Mouse (Mus musculus): ENCODE measurements around the gene Gm13119.
"Not testable (repeated sequence)": the region's sequence is repeated elsewhere in the genome, so short reads cannot be mapped to it uniquely, and the experiment has no call there.

Gene Gm13119

GRCm38 (mm10) chr4:144357642-144358041 lies at the start of gene Gm13119:
TSS of gene Gm13119 (plus strand) at chr4:144357942.
- not testable (repeated sequence) for DNase-seq (ENCODE audit: low spot score)

- DNase-seq (ENCODE audit: low spot score) = not testable (repeated sequence)
Observed at GRCm38 (mm10) chr4:144312666-144313460, 44.9 kb upstream of the Gm13119 start.

GRCm38 (mm10) chr4:144329949-144330348 lies 27.8 kb upstream of the Gm13119 start, which contains the start of gene Gm13128:
TSS of gene Gm13128 (plus strand) at chr4:144330249.
- not testable (repeated sequence) for DNase-seq (ENCODE audit: low spot score)

GRCm38 (mm10) chr4:144335856-144336255 lies 21.9 kb upstream of the Gm13119 start:
- DNase-seq (ENCODE audit: low spot score) = not testable (repeated sequence)

- no peak for DNase-seq (ENCODE audit: low spot score)
Observed at GRCm38 (mm10) chr4:144377911-144378310, 20.2 kb downstream of the Gm13119 start, which contains the start of gene Pramef20. TSS of gene Pramef20 (minus strand) at chr4:144377933.

GRCm38 (mm10) chr4:144396316-144396715 lies 38.6 kb downstream of the Gm13119 start:
- DNase-seq (ENCODE audit: low spot score) = no peak

GRCm38 (mm10) chr4:144402712-144403111 lies 45.0 kb downstream of the Gm13119 start:
- no peak for DNase-seq (ENCODE audit: low spot score)

- DNase-seq (ENCODE audit: low spot score) = peak; percentile 87
Observed at GRCm38 (mm10) chr4:144404456-144405086, 46.8 kb downstream of the Gm13119 start.

- no peak for DNase-seq (ENCODE audit: low spot score)
Observed at GRCm38 (mm10) chr4:144406261-144406660, 48.5 kb downstream of the Gm13119 start.

GRCm38 (mm10) chr4:144408290-144408689 lies 50.5 kb downstream of the Gm13119 start, which contains the start of gene Pramef12:
TSS of gene Pramef12 (minus strand) at chr4:144408464.
- DNase-seq (ENCODE audit: low spot score) = no peak
